Mouse (Mus musculus): ENCODE data around the gene 1190005I06Rik. TPM values are rescaled to one million over a fixed set of nuclear protein-coding genes. Genes with fewer than 3 reads are reported as not detected.

The 1190005I06Rik gene
- polyA plus RNA-seq (2014; fragmentation: Nextera tagmentation; extraction: Ambion mirVana) = 3.1 and 5.1 TPM in 2 replicates

- Histone ChIP-seq H3K9ac (no peak within 1 kb of the TSS), H3K27me3 (ENCODE audit: insufficient read depth, low read length) (no peaks in the 10 kb centered on the region), H3K36me3 (ENCODE audit: insufficient read depth) (no peaks in the 10 kb centered on the region), H3K4me3 (ENCODE audit: low read depth, low read length) (no peak within 1 kb of the TSS), H3K9me3 (ENCODE audit: low read depth, low read length) (no peaks in the 10 kb centered on the region), H3K4me2 (no peak within 1 kb of the TSS), H3K4me1 (ENCODE audit: insufficient read depth) (no peaks in the 10 kb centered on the region), H3K27ac (ENCODE audit: low read depth) (no peak within 1 kb of the TSS)
- 63% methylated on average over 7 of the region's 7 CpGs for WGBS
- no peak for TF ChIP-seq CTCF (IDR thresholded peaks at IDR 0.05; ENCODE audit: low read depth)
- DNase-seq (no peak), ATAC-seq (ENCODE audit: insufficient read depth) (no peak)
Measured at GRCm38 (mm10) chr8:120647532-120647931, at the start of gene 1190005I06Rik. TSS of gene 1190005I06Rik (minus strand) at chr8:120647632.

GRCm38 (mm10) chr8:120696401-120697153 is 49.1 kb upstream of the 1190005I06Rik start:
- no peak overlapping the region for H3K4me3 ChIP-seq (ENCODE audit: low read depth, low read length)
- peak overlapping the region; percentile 5; the same call in 1 of the 2 replicates for H3K4me2 ChIP-seq
- DNase-seq (peak; percentile 94), ATAC-seq (ENCODE audit: insufficient read depth) (peak; percentile 74)
- peak overlapping the region; percentile 77 for H3K27ac ChIP-seq (ENCODE audit: low read depth)
- no peaks in the 10 kb centered on the region for H3K9me3 ChIP-seq (ENCODE audit: low read depth, low read length)
- no peak overlapping the region for H3K9ac ChIP-seq
- H3K36me3 ChIP-seq (ENCODE audit: insufficient read depth) = no peaks in the 10 kb centered on the region
- no peak for TF ChIP-seq CTCF (IDR thresholded peaks at IDR 0.05; ENCODE audit: low read depth)
- no peaks in the 10 kb centered on the region for H3K27me3 ChIP-seq (ENCODE audit: insufficient read depth, low read length)
- 20% methylated on average over 13 of the region's 13 CpGs for WGBS
- peaks cover 45% of the 10 kb centered on the region for H3K4me1 ChIP-seq (ENCODE audit: insufficient read depth)

- H3K36me3 ChIP-seq (ENCODE audit: insufficient read depth) = no peaks in the 10 kb centered on the region
- ATAC-seq (ENCODE audit: insufficient read depth) = peak; percentile 93
- H3K27ac ChIP-seq (ENCODE audit: low read depth) = peak overlapping the region; percentile 54; the same call in 1 of the 2 replicates
- DNase-seq = peak; percentile 94
- no peak overlapping the region for H3K4me3 ChIP-seq (ENCODE audit: low read depth, low read length)
- no peak for TF ChIP-seq CTCF (IDR thresholded peaks at IDR 0.05; ENCODE audit: low read depth)
- 9% methylated on average over 22 of the region's 22 CpGs for WGBS
- H3K9me3 ChIP-seq (ENCODE audit: low read depth, low read length) = no peaks in the 10 kb centered on the region
- peak overlapping the region; percentile 42 for H3K4me2 ChIP-seq
- H3K9ac ChIP-seq = no peak overlapping the region
- peaks cover 39% of the 10 kb centered on the region for H3K4me1 ChIP-seq (ENCODE audit: insufficient read depth)
- H3K27me3 ChIP-seq (ENCODE audit: insufficient read depth, low read length) = no peaks in the 10 kb centered on the region
Measured at GRCm38 (mm10) chr8:120693861-120694493, 46.5 kb upstream of the 1190005I06Rik start.

DNA sequence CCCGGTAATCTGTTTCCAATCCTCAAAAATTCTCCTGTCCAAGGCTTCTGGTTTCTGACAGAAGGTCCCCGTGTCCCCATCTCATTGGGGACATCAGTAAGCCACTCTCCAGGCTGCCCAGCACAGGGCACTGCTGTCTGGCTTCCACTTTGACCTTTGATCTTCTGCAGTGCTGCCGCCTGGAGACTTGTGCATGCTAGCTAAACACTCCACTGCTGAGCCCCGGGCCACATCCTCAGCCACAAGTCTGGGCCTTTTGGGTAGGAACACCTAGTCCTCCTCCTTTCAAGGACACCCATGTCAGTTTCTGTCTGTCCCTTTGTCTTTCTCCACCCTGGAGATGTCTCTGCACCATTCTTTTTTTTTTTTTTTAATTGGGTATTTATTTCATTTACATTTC is 45.5 kb upstream of the 1190005I06Rik start:
- no peak for ATAC-seq (ENCODE audit: insufficient read depth)
- 49% methylated on average over 4 of the region's 4 CpGs for WGBS
- no peak for TF ChIP-seq CTCF (IDR thresholded peaks at IDR 0.05; ENCODE audit: low read depth)
- Histone ChIP-seq H3K4me3 (ENCODE audit: low read depth, low read length) (no peak overlapping the region), H3K4me1 (ENCODE audit: insufficient read depth) (peaks cover 30% of the 10 kb centered on the region), H3K36me3 (ENCODE audit: insufficient read depth) (no peaks in the 10 kb centered on the region), H3K9ac (no peak overlapping the region), H3K27ac (ENCODE audit: low read depth) (no peak overlapping the region), H3K9me3 (ENCODE audit: low read depth, low read length) (no peaks in the 10 kb centered on the region), H3K27me3 (ENCODE audit: insufficient read depth, low read length) (no peaks in the 10 kb centered on the region), H3K4me2 (no peak overlapping the region)
- no peak for DNase-seq

- Histone ChIP-seq H3K4me2 (no peak overlapping the region), H3K9ac (no peak overlapping the region), H3K4me1 (ENCODE audit: insufficient read depth) (peaks cover 2% of the 10 kb centered on the region; the same call in 1 of the 2 replicates), H3K36me3 (ENCODE audit: insufficient read depth) (no peaks in the 10 kb centered on the region), H3K27ac (ENCODE audit: low read depth) (no peak overlapping the region), H3K4me3 (ENCODE audit: low read depth, low read length) (no peak overlapping the region), H3K27me3 (ENCODE audit: insufficient read depth, low read length) (peaks cover 6% of the 10 kb centered on the region), H3K9me3 (ENCODE audit: low read depth, low read length) (no peaks in the 10 kb centered on the region)
- no peak for ATAC-seq (ENCODE audit: insufficient read depth)
- TF ChIP-seq CTCF (IDR thresholded peaks at IDR 0.05; ENCODE audit: low read depth) = no peak
- no peak for DNase-seq
- WGBS = 84% methylated on average over 7 of the region's 7 CpGs
Measured at GRCm38 (mm10) chr8:120688511-120688910, 41.1 kb upstream of the 1190005I06Rik start.

- peaks cover 6% of the 10 kb centered on the region for H3K27me3 ChIP-seq (ENCODE audit: insufficient read depth, low read length)
- H3K36me3 ChIP-seq (ENCODE audit: insufficient read depth) = no peaks in the 10 kb centered on the region
- TF ChIP-seq CTCF (IDR thresholded peaks at IDR 0.05; ENCODE audit: low read depth) = no peak
- 52% methylated on average over 8 of the region's 8 CpGs for WGBS
- DNase-seq = no peak
- H3K4me3 ChIP-seq (ENCODE audit: low read depth, low read length) = no peak overlapping the region
- H3K9me3 ChIP-seq (ENCODE audit: low read depth, low read length) = no peaks in the 10 kb centered on the region
- no peak for ATAC-seq (ENCODE audit: insufficient read depth)
- H3K4me1 ChIP-seq (ENCODE audit: insufficient read depth) = peaks cover under 1% of the 10 kb centered on the region; the same call in 1 of the 2 replicates
- H3K4me2 ChIP-seq = no peak overlapping the region
- H3K9ac ChIP-seq = no peak overlapping the region
- no peak overlapping the region for H3K27ac ChIP-seq (ENCODE audit: low read depth)
Measured at GRCm38 (mm10) chr8:120687786-120688185, 40.4 kb upstream of the 1190005I06Rik start.

- Histone ChIP-seq H3K4me1 (ENCODE audit: insufficient read depth) (no peaks in the 10 kb centered on the region), H3K9ac (no peak overlapping the region), H3K4me2 (no peak overlapping the region), H3K9me3 (ENCODE audit: low read depth, low read length) (no peaks in the 10 kb centered on the region), H3K27me3 (ENCODE audit: insufficient read depth, low read length) (peaks cover 6% of the 10 kb centered on the region), H3K27ac (ENCODE audit: low read depth) (no peak overlapping the region), H3K4me3 (ENCODE audit: low read depth, low read length) (no peak overlapping the region), H3K36me3 (ENCODE audit: insufficient read depth) (no peaks in the 10 kb centered on the region)
- WGBS = 78% methylated on average over 5 of the region's 5 CpGs
- no peak for ATAC-seq (ENCODE audit: insufficient read depth)
- DNase-seq = no peak
- TF ChIP-seq CTCF (IDR thresholded peaks at IDR 0.05; ENCODE audit: low read depth) = no peak
Measured at GRCm38 (mm10) chr8:120686576-120686975, 39.1 kb upstream of the 1190005I06Rik start.

Data from lung, embryonic 14.5 days (tissue).